Mouse (Mus musculus) ovary, adult 18-20 months (tissue): ENCODE data around the gene 4930558K02Rik.

Experiments
- DNase-seq: peaks from one replicate; pipeline ENCODE4 v3.0.0; 2022; ENCODE audit warnings: low spot score, mixed read lengths

The 4930558K02Rik gene

DNA sequence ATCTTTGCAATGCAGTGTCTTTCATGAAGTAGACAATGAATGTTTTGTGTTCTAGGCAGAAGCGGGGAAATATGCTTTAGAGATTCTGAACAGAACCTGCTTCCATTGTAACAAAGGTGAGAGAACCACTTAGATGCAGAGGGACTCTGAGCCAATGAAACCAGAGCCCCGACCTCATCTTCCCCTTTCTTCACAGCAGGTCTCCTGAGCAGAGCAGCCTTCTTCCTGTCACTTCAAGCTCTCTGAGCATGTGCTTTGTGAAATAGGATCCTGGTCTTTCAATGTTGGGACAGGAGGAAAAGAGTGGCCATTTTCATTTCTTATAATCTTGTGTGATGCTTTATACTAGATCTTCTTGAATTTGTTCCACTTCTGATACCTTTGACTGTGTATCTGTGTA is 79.3 kb downstream of the 4930558K02Rik start:
- no peak for DNase-seq

DNA sequence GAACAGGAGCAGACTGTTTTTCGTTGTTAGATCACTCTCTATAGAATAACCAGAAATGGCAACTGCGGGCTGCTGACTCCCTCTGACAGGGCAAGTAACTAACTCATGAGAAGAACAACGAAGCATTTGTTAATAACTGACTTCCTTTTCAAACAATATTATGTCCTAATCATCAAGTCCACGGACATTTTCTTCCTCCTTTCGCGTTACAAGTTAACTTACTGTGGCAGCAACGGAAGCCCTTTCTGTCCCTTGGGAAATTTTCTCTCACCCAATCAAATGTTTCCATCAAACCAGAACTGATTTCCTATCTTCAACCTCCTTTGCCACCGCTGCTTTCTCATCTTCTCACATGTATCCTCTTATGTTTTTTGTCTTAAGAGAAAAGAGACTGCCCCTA is 82.2 kb downstream of the 4930558K02Rik start:
- no peak for DNase-seq

DNA sequence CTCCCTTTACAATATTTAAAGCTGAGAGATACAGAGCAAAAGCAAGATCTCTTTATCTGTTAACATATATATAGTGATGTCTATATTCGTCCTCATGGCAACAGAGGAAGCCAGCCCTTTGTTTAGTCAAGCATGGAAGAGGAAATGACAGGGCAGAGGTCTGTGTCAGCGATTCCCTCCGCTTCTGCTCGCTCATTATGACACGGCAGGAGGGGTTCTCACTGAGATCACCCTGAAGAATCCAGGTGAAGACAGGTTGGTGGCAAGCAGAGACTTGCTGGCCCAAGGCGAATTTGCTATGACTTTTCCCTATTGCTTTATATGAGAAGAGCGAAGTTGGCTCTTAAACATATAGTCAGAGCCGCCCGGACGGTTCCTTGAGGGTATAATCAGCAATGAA is 83.3 kb downstream of the 4930558K02Rik start:
- DNase-seq, result no peak

DNA sequence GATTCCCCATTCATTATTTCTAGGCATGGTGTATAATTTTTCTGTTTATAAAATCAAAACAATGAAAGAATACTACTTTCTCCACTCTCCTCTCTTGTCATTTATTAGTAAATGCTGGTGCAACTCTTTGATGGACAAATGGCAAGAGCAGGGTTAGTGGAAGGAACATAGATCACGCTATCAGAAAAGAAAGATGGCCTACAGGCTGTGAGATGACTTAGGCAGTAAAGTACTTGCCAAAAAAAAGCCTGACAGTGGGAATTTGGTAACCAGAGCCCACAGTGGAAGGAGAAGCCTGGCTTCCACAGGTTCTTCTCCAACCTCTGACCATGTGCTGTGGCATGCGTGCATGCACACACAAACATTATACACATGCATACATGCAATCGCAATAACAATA is 84.4 kb downstream of the 4930558K02Rik start:
- no peak for DNase-seq

DNA sequence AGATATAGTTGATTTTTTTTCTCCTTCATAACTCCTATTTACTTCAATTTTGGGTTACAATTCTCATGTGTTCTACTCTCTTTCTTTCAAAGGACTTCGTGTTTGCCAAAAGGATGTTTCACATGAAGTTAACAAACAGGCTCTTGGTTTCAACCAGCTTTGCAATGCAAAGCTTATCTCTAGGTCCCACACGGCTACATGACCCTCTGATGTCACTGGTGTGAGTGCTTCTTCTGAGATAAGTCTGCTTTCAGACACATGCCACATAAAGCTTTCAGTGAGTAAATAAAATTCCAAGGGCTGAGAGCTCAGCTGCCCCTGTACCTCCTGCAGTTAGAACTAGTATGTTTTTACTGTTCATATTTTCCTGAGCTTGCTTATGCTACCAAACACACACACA is 84.9 kb downstream of the 4930558K02Rik start:
- DNase-seq, result no peak

DNA sequence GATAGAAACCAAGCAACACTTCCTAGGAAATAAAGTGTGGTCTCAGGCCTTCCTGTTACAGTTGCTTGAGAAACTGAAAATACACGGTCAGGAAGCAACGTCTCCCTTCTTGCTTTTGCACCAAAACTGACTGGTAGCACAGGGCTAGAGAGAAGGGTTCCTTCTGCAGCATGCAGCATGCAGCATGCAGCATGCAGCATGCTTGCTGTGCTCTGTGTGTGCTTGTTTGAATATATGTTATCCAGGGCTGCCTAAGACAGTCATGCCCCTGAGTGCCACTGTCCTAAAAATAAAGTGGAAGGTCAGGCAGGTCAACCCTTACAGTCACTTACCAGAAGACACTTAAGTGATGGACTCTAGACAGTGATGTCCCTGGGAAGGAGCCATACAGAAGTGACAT is 85.3 kb downstream of the 4930558K02Rik start:
- no peak for DNase-seq
